Mouse (Mus musculus) embryonic facial prominence, embryonic 11.5 days (tissue): ENCODE measurements around the gene Gm20388. TPM values are rescaled to one million over a fixed set of nuclear protein-coding genes. Genes with fewer than 3 reads are reported as not detected.

ENCODE experiments used
- ATAC-seq: fragments of 200-750 bp; cut with Nextera tagmentation; replicated peaks from 2 replicates; pipeline ENCODE4 v1.8.0; 2017; ENCODE audit warnings: low read depth; ENCODE audit not compliant: insufficient number of reproducible peaks, low FRiP score, low TSS enrichment
- DNase-seq: peaks from one replicate; pipeline ENCODE4 v3.0.0-alpha.2; 2015; ENCODE audit warnings: low spot score
- H3K27ac ChIP-seq: fragments of 300-500 bp; sonication (generic); replicated peaks from 2 replicates; pipeline ENCODE4 v1.5.1; 2014; ENCODE audit warnings: mild to moderate bottlenecking, low read depth, low read length, control low read depth
- H3K27me3 ChIP-seq: fragments of 300-500 bp; sonication (generic); 2 replicates; pipeline ENCODE4 v1.6.1; 2014; ENCODE audit warnings: mild to moderate bottlenecking, low read length, moderate library complexity, mixed read lengths; ENCODE audit not compliant: control insufficient read depth, insufficient read depth
- H3K36me3 ChIP-seq: fragments of 300-500 bp; sonication (generic); replicated peaks from 2 replicates; pipeline ENCODE4 v1.6.1; 2014; ENCODE audit warnings: low read depth, mild to moderate bottlenecking, low read length, moderate library complexity, mixed read lengths; ENCODE audit not compliant: control insufficient read depth, insufficient read depth
- H3K4me1 ChIP-seq: fragments of 300-500 bp; sonication (generic); 2 replicates; pipeline ENCODE4 v1.6.1; 2014; ENCODE audit warnings: low read length, mixed read lengths; ENCODE audit not compliant: control insufficient read depth, insufficient read depth
- H3K4me2 ChIP-seq: fragments of 300-500 bp; sonication (generic); 2 replicates; pipeline ENCODE4 v1.6.1; 2014; ENCODE audit warnings: low read depth, mild to moderate bottlenecking, control low read depth, low read length, moderate library complexity
- H3K4me3 ChIP-seq: fragments of 300-500 bp; sonication (generic); 2 replicates; pipeline ENCODE4 v1.5.1; 2014; ENCODE audit warnings: low read depth, low read length, control low read depth
- H3K9ac ChIP-seq: fragments of 300-500 bp; sonication (generic); replicated peaks from 2 replicates; pipeline ENCODE4 v1.6.1; 2014; ENCODE audit warnings: mild to moderate bottlenecking, control low read depth, low read length
- H3K9me3 ChIP-seq: fragments of 300-500 bp; sonication (generic); replicated peaks from 2 replicates; pipeline ENCODE4 v1.6.1; 2016; ENCODE audit warnings: mild to moderate bottlenecking, low read length, inconsistent platforms, mixed read lengths; ENCODE audit not compliant: control insufficient read depth
- WGBS: fragments of 180-500 bp; shearing (Covaris S2); extraction: QIAGEN DNeasy Blood & Tissue Kit; methylation state at CpG from one replicate; pipeline ENCODE4 v1.1.7; 2014; 5-methylcytosine and 5-hydroxymethylcytosine counted together
- polyA plus RNA-seq: library from polyadenylated mRNA; unstranded; fragments of >200 nt; fragmentation: Nextera tagmentation; extraction: Ambion mirVana; gene quantifications from 2 replicates; pipeline ENCODE4 v1.2.1, GENCODE M21; 2014

Gm20388 gene
- polyA plus RNA-seq, 1 experiment from 2014 or later, result 3.1 TPM

GRCm38 (mm10) chr8:122294273-122294683 is 2383.6 kb downstream of the Gm20388 start:
- DNase-seq (peak; percentile 83), ATAC-seq (peak; percentile 85)
- Histone ChIP-seq H3K36me3 (no peaks in the 10 kb centered on the region), H3K9me3 (no peaks in the 10 kb centered on the region), H3K4me3 (no peak overlapping the region), H3K27ac (peak overlapping the region; percentile 35), H3K4me1 (peaks cover 13% of the 10 kb centered on the region), H3K27me3 (no peaks in the 10 kb centered on the region), H3K4me2 (peak overlapping the region; percentile 10; the same call in 1 of the 2 replicates), H3K9ac (no peak overlapping the region; the same call in 1 of the 2 replicates)
- WGBS, result 4% methylated on average over 7 of the region's 7 CpGs

GRCm38 (mm10) chr8:122295389-122295788 is 2384.7 kb downstream of the Gm20388 start:
- no peak overlapping the region for H3K27ac ChIP-seq
- H3K9ac ChIP-seq, result no peak overlapping the region
- H3K27me3 ChIP-seq, result no peaks in the 10 kb centered on the region
- H3K4me1 ChIP-seq, result peaks cover 13% of the 10 kb centered on the region
- ATAC-seq (no peak), DNase-seq (no peak)
- H3K4me2 ChIP-seq, result no peak overlapping the region
- no peaks in the 10 kb centered on the region for H3K9me3 ChIP-seq
- H3K36me3 ChIP-seq, result no peaks in the 10 kb centered on the region
- WGBS, result 66% methylated on average over 9 of the region's 9 CpGs
- no peak overlapping the region for H3K4me3 ChIP-seq

- Histone ChIP-seq H3K9ac (peak overlapping the region; percentile 34), H3K9me3 (no peaks in the 10 kb centered on the region), H3K4me3 (no peak overlapping the region), H3K27me3 (no peaks in the 10 kb centered on the region), H3K36me3 (no peaks in the 10 kb centered on the region), H3K4me2 (no peak overlapping the region), H3K27ac (no peak overlapping the region), H3K4me1 (peaks cover 13% of the 10 kb centered on the region)
- DNase-seq (peak; percentile 23), ATAC-seq (peak; percentile 11; the same call in 1 of the 2 replicates)
- WGBS, result 33% methylated on average over 24 of the region's 24 CpGs
Measured at GRCm38 (mm10) chr8:122296173-122297001, 2385.7 kb downstream of the Gm20388 start.

GRCm38 (mm10) chr8:122299581-122300254 is 2389.1 kb downstream of the Gm20388 start:
- H3K27me3 ChIP-seq, result no peaks in the 10 kb centered on the region
- WGBS, result 69% methylated on average over 16 of the region's 16 CpGs
- peaks cover 10% of the 10 kb centered on the region for H3K4me1 ChIP-seq

GRCm38 (mm10) chr8:122301081-122301480 is 2390.4 kb downstream of the Gm20388 start:
- peaks cover 10% of the 10 kb centered on the region for H3K4me1 ChIP-seq
- H3K4me3 ChIP-seq, result no peak overlapping the region
- H3K36me3 ChIP-seq, result no peaks in the 10 kb centered on the region
- DNase-seq, result no peak
- no peak overlapping the region for H3K9ac ChIP-seq
- WGBS, result 86% methylated on average over 13 of the region's 13 CpGs
- no peak for ATAC-seq
- no peak overlapping the region for H3K4me2 ChIP-seq
- no peaks in the 10 kb centered on the region for H3K9me3 ChIP-seq
- H3K27ac ChIP-seq, result no peak overlapping the region
- H3K27me3 ChIP-seq, result no peaks in the 10 kb centered on the region

More at GRCm38 (mm10) chr8:122299581-122300254, 2389.1 kb downstream of the Gm20388 start:
- no peak for DNase-seq
- Histone ChIP-seq H3K27ac (no peak overlapping the region), H3K4me3 (no peak overlapping the region), H3K9ac (no peak overlapping the region), H3K4me2 (no peak overlapping the region), H3K9me3 (no peaks in the 10 kb centered on the region), H3K36me3 (no peaks in the 10 kb centered on the region)
- no peak for ATAC-seq

DNA sequence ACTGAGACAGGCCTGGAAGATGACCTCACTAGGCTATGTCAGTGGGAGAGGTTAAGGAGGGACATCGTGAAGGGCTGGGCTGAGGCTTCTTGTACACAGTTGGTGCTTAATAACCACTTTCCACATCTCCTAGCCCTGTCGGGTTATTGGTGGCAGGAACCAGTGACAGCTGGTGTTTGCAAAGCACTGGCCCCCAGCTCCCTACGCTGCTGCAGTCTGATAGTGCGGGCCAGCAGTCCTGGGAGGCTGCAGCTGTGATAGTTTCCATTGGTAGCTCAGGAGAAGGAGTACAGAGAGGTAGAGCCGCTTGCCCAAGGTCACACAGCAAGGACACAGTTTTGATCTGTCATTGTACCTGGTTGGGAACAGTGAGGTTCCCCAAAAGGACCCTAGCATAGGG is 2391.2 kb downstream of the Gm20388 start:
- WGBS, result 75% methylated on average over 5 of the region's 5 CpGs
- H3K27me3 ChIP-seq, result no peaks in the 10 kb centered on the region

DNA sequence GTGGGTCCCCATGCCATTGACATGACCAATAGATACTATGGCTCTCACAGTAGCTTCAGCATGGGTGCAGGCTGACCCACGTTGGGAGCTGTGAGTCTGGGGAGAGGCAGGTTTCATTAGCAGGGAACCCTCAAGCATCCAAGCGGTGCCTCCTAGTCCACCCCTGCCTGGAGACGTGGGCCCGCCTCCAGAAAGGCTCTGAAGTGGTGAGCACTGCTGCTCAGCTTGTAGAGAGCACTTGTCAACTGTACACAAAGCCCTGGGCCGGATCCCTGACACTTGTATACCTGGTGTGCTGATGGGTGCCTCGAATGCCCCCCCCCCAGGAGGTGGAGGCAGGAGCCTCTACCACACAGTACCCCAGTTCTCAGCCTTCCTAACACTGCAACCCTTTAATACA is 2392.8 kb downstream of the Gm20388 start:
- Histone ChIP-seq H3K9ac (no peak overlapping the region), H3K4me2 (no peak overlapping the region), H3K36me3 (no peaks in the 10 kb centered on the region), H3K4me1 (no peaks in the 10 kb centered on the region), H3K9me3 (no peaks in the 10 kb centered on the region), H3K4me3 (no peak overlapping the region), H3K27ac (no peak overlapping the region), H3K27me3 (no peaks in the 10 kb centered on the region)
- DNase-seq (no peak), ATAC-seq (no peak)
- WGBS, result 65% methylated on average over 6 of the region's 6 CpGs

More for the DNA sequence above, 2391.2 kb downstream of the Gm20388 start:
- H3K9ac ChIP-seq, result no peak overlapping the region
- no peak overlapping the region for H3K27ac ChIP-seq
- peaks cover 3% of the 10 kb centered on the region; the same call in 1 of the 2 replicates for H3K4me1 ChIP-seq
- H3K4me3 ChIP-seq, result no peak overlapping the region
- no peaks in the 10 kb centered on the region for H3K9me3 ChIP-seq
- H3K36me3 ChIP-seq, result no peaks in the 10 kb centered on the region
- ATAC-seq, result no peak
- no peak for DNase-seq
- H3K4me2 ChIP-seq, result no peak overlapping the region

- DNase-seq, result no peak
- 18% methylated on average over 3 of the region's 3 CpGs for WGBS
- no peak overlapping the region for H3K9ac ChIP-seq
- no peak overlapping the region for H3K4me2 ChIP-seq
- H3K27me3 ChIP-seq, result no peaks in the 10 kb centered on the region
- no peak; the same call in 1 of the 2 replicates for ATAC-seq
- no peak overlapping the region for H3K4me3 ChIP-seq
- H3K9me3 ChIP-seq, result no peaks in the 10 kb centered on the region
- H3K4me1 ChIP-seq, result no peaks in the 10 kb centered on the region
- H3K36me3 ChIP-seq, result no peaks in the 10 kb centered on the region
- H3K27ac ChIP-seq, result no peak overlapping the region
Measured at GRCm38 (mm10) chr8:122304058-122304457, 2393.4 kb downstream of the Gm20388 start.
